Mouse (Mus musculus): ENCODE results near the gene Olfr1018. TPM values are rescaled to one million over a fixed set of nuclear protein-coding genes. Genes with fewer than 3 reads are reported as not detected.

Gene Olfr1018
- polyA plus RNA-seq (2014; fragmentation: Nextera tagmentation; extraction: Ambion mirVana): not detected in 2 replicates

GRCm38 (mm10) chr2:85818179-85818578 is at the start of gene Olfr1018:
Gene Olfr1018, plus strand, starts transcription at chr2:85818479.
- Histone ChIP-seq H3K4me1 (ENCODE audit: control insufficient read depth, insufficient read depth, low read length) (no peaks in the 10 kb centered on the region), H3K36me3 (ENCODE audit: control insufficient read depth, insufficient read depth, low read length) (no peaks in the 10 kb centered on the region), H3K9ac (ENCODE audit: low read length) (no peak within 1 kb of the TSS), H3K9me3 (ENCODE audit: control insufficient read depth, low read length) (no peaks in the 10 kb centered on the region), H3K27me3 (ENCODE audit: control insufficient read depth, insufficient read depth, low read length) (no peaks in the 10 kb centered on the region), H3K4me3 (ENCODE audit: low read depth, low read length) (no peak within 1 kb of the TSS), H3K4me2 (ENCODE audit: low read depth) (no peak within 1 kb of the TSS), H3K27ac (ENCODE audit: low read depth, low read length) (no peak within 1 kb of the TSS)
- ATAC-seq (ENCODE audit: insufficient read depth, low FRiP score, low TSS enrichment): no peak
- no peak for DNase-seq (ENCODE audit: low spot score)

DNA sequence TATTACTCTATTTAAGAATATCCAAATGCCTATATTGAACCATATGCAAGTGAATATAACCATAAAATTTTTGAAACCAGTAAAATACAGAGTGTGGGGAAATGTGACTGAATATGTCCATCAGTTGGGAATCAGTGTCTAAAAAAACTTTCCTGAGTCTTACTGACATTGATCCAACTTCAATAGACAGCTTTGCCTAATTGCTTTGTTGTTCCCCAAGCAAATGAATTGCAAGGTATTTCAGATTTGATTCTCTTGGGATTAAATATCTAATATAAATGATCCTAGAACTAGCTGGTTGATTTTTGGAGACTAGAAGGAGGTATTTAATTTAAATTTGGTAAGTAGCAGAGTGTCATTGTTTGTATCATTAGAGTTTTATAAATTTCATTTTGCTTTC is 45.9 kb upstream of the Olfr1018 start, which contains the start of gene Olfr1014:
TSS of gene Olfr1014 (plus strand) at position 301 of the 400 bp plus-strand sequence.
- Histone ChIP-seq H3K9ac (ENCODE audit: low read length) (no peak within 1 kb of the TSS), H3K27ac (ENCODE audit: low read depth, low read length) (no peak within 1 kb of the TSS), H3K36me3 (ENCODE audit: control insufficient read depth, insufficient read depth, low read length) (no peaks in the 10 kb centered on the region), H3K27me3 (ENCODE audit: control insufficient read depth, insufficient read depth, low read length) (no peaks in the 10 kb centered on the region), H3K4me2 (ENCODE audit: low read depth) (no peak within 1 kb of the TSS), H3K4me3 (ENCODE audit: low read depth, low read length) (no peak within 1 kb of the TSS), H3K9me3 (ENCODE audit: control insufficient read depth, low read length) (no peaks in the 10 kb centered on the region), H3K4me1 (ENCODE audit: control insufficient read depth, insufficient read depth, low read length) (no peaks in the 10 kb centered on the region)
- DNase-seq (ENCODE audit: low spot score) (no peak), ATAC-seq (ENCODE audit: insufficient read depth, low FRiP score, low TSS enrichment) (no peak)

GRCm38 (mm10) chr2:85781717-85782116 is 36.6 kb upstream of the Olfr1018 start, which contains the start of gene Olfr1015:
Gene Olfr1015, plus strand, starts transcription at chr2:85782017.
- DNase-seq (ENCODE audit: low spot score) (no peak), ATAC-seq (ENCODE audit: insufficient read depth, low FRiP score, low TSS enrichment) (no peak)
- Histone ChIP-seq H3K9me3 (ENCODE audit: control insufficient read depth, low read length) (no peaks in the 10 kb centered on the region), H3K36me3 (ENCODE audit: control insufficient read depth, insufficient read depth, low read length) (no peaks in the 10 kb centered on the region), H3K9ac (ENCODE audit: low read length) (no peak within 1 kb of the TSS), H3K4me3 (ENCODE audit: low read depth, low read length) (no peak within 1 kb of the TSS), H3K4me2 (ENCODE audit: low read depth) (no peak within 1 kb of the TSS), H3K4me1 (ENCODE audit: control insufficient read depth, insufficient read depth, low read length) (no peaks in the 10 kb centered on the region), H3K27me3 (ENCODE audit: control insufficient read depth, insufficient read depth, low read length) (no peaks in the 10 kb centered on the region), H3K27ac (ENCODE audit: low read depth, low read length) (no peak within 1 kb of the TSS)

- Histone ChIP-seq H3K9ac (ENCODE audit: low read length) (no peak overlapping the region), H3K4me3 (ENCODE audit: low read depth, low read length) (no peak overlapping the region), H3K9me3 (ENCODE audit: control insufficient read depth, low read length) (no peaks in the 10 kb centered on the region), H3K27me3 (ENCODE audit: control insufficient read depth, insufficient read depth, low read length) (no peaks in the 10 kb centered on the region), H3K4me1 (ENCODE audit: control insufficient read depth, insufficient read depth, low read length) (no peaks in the 10 kb centered on the region), H3K4me2 (ENCODE audit: low read depth) (no peak overlapping the region), H3K27ac (ENCODE audit: low read depth, low read length) (no peak overlapping the region), H3K36me3 (ENCODE audit: control insufficient read depth, insufficient read depth, low read length) (no peaks in the 10 kb centered on the region)
- ATAC-seq (ENCODE audit: insufficient read depth, low FRiP score, low TSS enrichment): no peak
- DNase-seq (ENCODE audit: low spot score): no peak
- WGBS: 55% methylated on average over 2 of the region's 2 CpGs
These were observed 25.9 kb upstream of the Olfr1018 start for GRCm38 (mm10) chr2:85792331-85792730.

DNA sequence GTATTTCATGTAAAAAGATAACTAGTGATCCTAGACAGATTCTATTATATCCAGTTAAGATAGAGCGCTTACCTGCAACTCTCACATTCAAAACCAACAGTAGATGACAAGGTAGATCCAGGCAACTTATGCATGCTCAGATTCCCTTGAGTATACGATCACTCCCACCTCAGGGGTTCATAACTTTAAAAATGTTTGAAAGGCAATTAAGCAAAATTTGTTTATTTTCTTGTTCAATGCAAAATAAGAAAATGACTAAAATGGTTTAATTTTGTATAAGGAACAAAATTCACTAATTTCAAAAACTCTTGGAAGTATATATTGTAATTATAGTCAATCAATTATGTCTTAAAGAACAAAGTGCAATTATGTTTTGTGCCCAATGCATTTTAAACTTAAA is 15.8 kb upstream of the Olfr1018 start, which contains the start of gene Olfr1016:
TSS of gene Olfr1016 (minus strand) at position 101 of the 400 bp plus-strand sequence.
- H3K4me1 ChIP-seq (ENCODE audit: control insufficient read depth, insufficient read depth, low read length): no peaks in the 10 kb centered on the region
- DNase-seq (ENCODE audit: low spot score) (no peak), ATAC-seq (ENCODE audit: insufficient read depth, low FRiP score, low TSS enrichment) (no peak)
- WGBS: 96% methylated on average over 2 of the region's 2 CpGs
- H3K27ac ChIP-seq (ENCODE audit: low read depth, low read length): no peak within 1 kb of the TSS
- H3K27me3 ChIP-seq (ENCODE audit: control insufficient read depth, insufficient read depth, low read length): no peaks in the 10 kb centered on the region
- no peak within 1 kb of the TSS for H3K9ac ChIP-seq (ENCODE audit: low read length)
- H3K36me3 ChIP-seq (ENCODE audit: control insufficient read depth, insufficient read depth, low read length): no peaks in the 10 kb centered on the region
- no peak within 1 kb of the TSS for H3K4me3 ChIP-seq (ENCODE audit: low read depth, low read length)
- H3K9me3 ChIP-seq (ENCODE audit: control insufficient read depth, low read length): no peaks in the 10 kb centered on the region
- no peak within 1 kb of the TSS for H3K4me2 ChIP-seq (ENCODE audit: low read depth)

DNA sequence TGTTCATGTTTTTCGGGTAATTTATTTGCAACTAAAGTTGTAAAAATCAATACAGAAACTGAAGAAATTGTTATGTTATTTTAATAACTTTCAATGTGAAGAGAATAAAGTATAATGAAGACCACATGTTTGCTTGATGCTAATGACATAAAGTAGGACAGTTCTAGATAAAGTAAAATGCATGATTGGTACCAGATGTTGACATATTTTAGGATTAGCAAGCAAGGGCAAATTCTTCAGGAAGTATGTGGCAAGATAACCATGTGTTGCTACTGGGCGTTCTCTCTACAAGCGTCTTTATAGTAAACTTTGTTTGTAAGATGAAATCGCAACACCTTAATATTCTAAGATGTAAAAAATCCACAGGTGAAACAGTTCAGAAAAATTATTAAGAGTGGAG is 13.8 kb upstream of the Olfr1018 start:
- no peak for ATAC-seq (ENCODE audit: insufficient read depth, low FRiP score, low TSS enrichment)
- Histone ChIP-seq H3K4me2 (ENCODE audit: low read depth) (no peak overlapping the region), H3K9ac (ENCODE audit: low read length) (no peak overlapping the region), H3K27ac (ENCODE audit: low read depth, low read length) (no peak overlapping the region), H3K4me1 (ENCODE audit: control insufficient read depth, insufficient read depth, low read length) (no peaks in the 10 kb centered on the region), H3K9me3 (ENCODE audit: control insufficient read depth, low read length) (no peaks in the 10 kb centered on the region), H3K4me3 (ENCODE audit: low read depth, low read length) (no peak overlapping the region), H3K36me3 (ENCODE audit: control insufficient read depth, insufficient read depth, low read length) (no peaks in the 10 kb centered on the region), H3K27me3 (ENCODE audit: control insufficient read depth, insufficient read depth, low read length) (no peaks in the 10 kb centered on the region)
- DNase-seq (ENCODE audit: low spot score): no peak
- 87% methylated on average over 4 of the region's 4 CpGs for WGBS

GRCm38 (mm10) chr2:85845383-85845782 is 27.1 kb downstream of the Olfr1018 start, which contains the start of gene Olfr1019:
Gene Olfr1019, minus strand, starts transcription at chr2:85845483.
- Histone ChIP-seq H3K9ac (ENCODE audit: low read length) (no peak within 1 kb of the TSS), H3K4me1 (ENCODE audit: control insufficient read depth, insufficient read depth, low read length) (no peaks in the 10 kb centered on the region), H3K27me3 (ENCODE audit: control insufficient read depth, insufficient read depth, low read length) (no peaks in the 10 kb centered on the region), H3K4me2 (ENCODE audit: low read depth) (no peak within 1 kb of the TSS), H3K27ac (ENCODE audit: low read depth, low read length) (no peak within 1 kb of the TSS), H3K4me3 (ENCODE audit: low read depth, low read length) (no peak within 1 kb of the TSS), H3K36me3 (ENCODE audit: control insufficient read depth, insufficient read depth, low read length) (no peaks in the 10 kb centered on the region), H3K9me3 (ENCODE audit: control insufficient read depth, low read length) (no peaks in the 10 kb centered on the region)
- ATAC-seq (ENCODE audit: insufficient read depth, low FRiP score, low TSS enrichment) (no peak), DNase-seq (ENCODE audit: low spot score) (no peak)

DNA sequence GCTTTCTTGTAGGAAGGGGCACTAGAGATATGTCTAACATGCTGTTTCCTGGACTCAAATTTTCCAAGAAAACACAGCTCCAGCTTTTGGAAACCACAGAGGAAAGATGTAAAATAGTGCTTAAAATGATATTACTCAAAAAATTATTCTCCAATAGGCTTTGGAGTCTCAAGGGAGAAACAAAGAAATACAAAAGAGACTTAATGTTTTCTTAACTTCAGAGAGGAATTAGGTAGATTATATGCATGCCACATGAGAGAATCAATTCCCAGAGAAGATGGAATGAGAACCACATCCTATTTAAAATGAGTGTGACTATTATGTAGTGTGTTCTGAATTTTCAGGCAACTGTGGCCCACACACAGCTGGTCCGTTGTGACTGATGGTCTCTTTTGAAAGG is 28.5 kb downstream of the Olfr1018 start, which contains the start of gene Olfr1020:
TSS of gene Olfr1020 (plus strand) at position 301 of the 400 bp plus-strand sequence.
- Histone ChIP-seq H3K9me3 (ENCODE audit: control insufficient read depth, low read length) (no peaks in the 10 kb centered on the region), H3K4me3 (ENCODE audit: low read depth, low read length) (no peak within 1 kb of the TSS), H3K27me3 (ENCODE audit: control insufficient read depth, insufficient read depth, low read length) (no peaks in the 10 kb centered on the region), H3K36me3 (ENCODE audit: control insufficient read depth, insufficient read depth, low read length) (no peaks in the 10 kb centered on the region), H3K27ac (ENCODE audit: low read depth, low read length) (no peak within 1 kb of the TSS), H3K9ac (ENCODE audit: low read length) (no peak within 1 kb of the TSS), H3K4me1 (ENCODE audit: control insufficient read depth, insufficient read depth, low read length) (no peaks in the 10 kb centered on the region), H3K4me2 (ENCODE audit: low read depth) (no peak within 1 kb of the TSS)
- DNase-seq (ENCODE audit: low spot score) (no peak), ATAC-seq (ENCODE audit: insufficient read depth, low FRiP score, low TSS enrichment) (no peak)
- 84% methylated on average over 1 of the region's 1 CpGs for WGBS

GRCm38 (mm10) chr2:85868294-85868693 is 50.0 kb downstream of the Olfr1018 start, which contains the start of gene Olfr1022:
Gene Olfr1022, plus strand, starts transcription at chr2:85868594.
- Histone ChIP-seq H3K27me3 (ENCODE audit: control insufficient read depth, insufficient read depth, low read length) (no peaks in the 10 kb centered on the region), H3K9ac (ENCODE audit: low read length) (no peak within 1 kb of the TSS), H3K36me3 (ENCODE audit: control insufficient read depth, insufficient read depth, low read length) (no peaks in the 10 kb centered on the region), H3K4me2 (ENCODE audit: low read depth) (no peak within 1 kb of the TSS), H3K4me3 (ENCODE audit: low read depth, low read length) (no peak within 1 kb of the TSS), H3K27ac (ENCODE audit: low read depth, low read length) (no peak within 1 kb of the TSS), H3K4me1 (ENCODE audit: control insufficient read depth, insufficient read depth, low read length) (no peaks in the 10 kb centered on the region), H3K9me3 (ENCODE audit: control insufficient read depth, low read length) (no peaks in the 10 kb centered on the region)
- no peak for DNase-seq (ENCODE audit: low spot score)
- ATAC-seq (ENCODE audit: insufficient read depth, low FRiP score, low TSS enrichment): no peak
- 53% methylated on average over 2 of the region's 2 CpGs for WGBS
